Mouse (Mus musculus) heart, postnatal 10 days (tissue): Measurements from ENCODE around the gene Fam174b. TPM values are rescaled to one million over a fixed set of nuclear protein-coding genes. Genes with fewer than 3 reads are reported as not detected.

Experiments
- DNase-seq, 2 experiments: peaks; one replicate each; pipeline ENCODE4 v3.0.0; 2021
- intact Hi-C: fragments of 180-260 bp; cut with DNase I; formaldehyde crosslinking; loops from one replicate; pipeline ENCODE4 v1.15.1; 2025
- microRNA-seq, 2 experiments: library from miRNA; unstranded; fragments of <30 nt; microRNA quantifications; one replicate each; pipeline ENCODE4 v1.2.0; 2022
- total RNA-seq, 2 experiments: library from RNA; stranded (reverse); gene quantifications; 2 replicates each; pipeline ENCODE4 v1.2.3; 2021

The Fam174b gene
- total RNA-seq, 2 experiments from 2014 or later = 123 to 153 TPM

DNA sequence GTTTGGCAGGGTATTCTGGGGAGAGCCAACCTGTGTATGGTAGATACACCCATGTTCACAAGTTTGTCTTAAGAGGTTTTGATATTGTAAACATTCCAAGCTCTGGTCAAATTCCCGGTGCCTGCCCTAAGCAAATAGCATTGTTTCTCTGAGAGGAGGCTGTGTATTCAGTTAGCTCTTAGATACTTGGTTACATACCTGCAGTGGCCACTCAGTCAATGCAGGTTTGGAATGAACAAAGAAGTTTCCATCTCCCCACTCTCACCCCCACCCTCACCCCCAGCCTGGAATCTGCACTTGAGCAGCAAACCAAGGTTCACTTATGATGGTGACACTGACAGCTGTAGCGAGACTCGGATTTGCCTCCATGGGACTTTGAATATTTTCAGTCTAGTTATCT, 52.5 kb downstream of the Fam174b start:
- no peak for DNase-seq
- intact Hi-C loops = no loop called here

GRCm38 (mm10) chr7:73809261-73809660, 69.2 kb downstream of the Fam174b start:
- intact Hi-C loops = loop anchor here (1.0 to 2.0 kb wide), 2 partner anchors 36 to 155 kb away; no protein-coding TSS in a partner anchor
- DNase-seq = peak; percentile 40 to 56

GRCm38 (mm10) chr7:73811439-73811838, 71.3 kb downstream of the Fam174b start:
- intact Hi-C loops = no loop called here

GRCm38 (mm10) chr7:73812176-73812575, 72.1 kb downstream of the Fam174b start:
- intact Hi-C loops = no loop called here
- DNase-seq = no peak

More at GRCm38 (mm10) chr7:73811439-73811838, 71.3 kb downstream of the Fam174b start:
- no peak for DNase-seq

DNA sequence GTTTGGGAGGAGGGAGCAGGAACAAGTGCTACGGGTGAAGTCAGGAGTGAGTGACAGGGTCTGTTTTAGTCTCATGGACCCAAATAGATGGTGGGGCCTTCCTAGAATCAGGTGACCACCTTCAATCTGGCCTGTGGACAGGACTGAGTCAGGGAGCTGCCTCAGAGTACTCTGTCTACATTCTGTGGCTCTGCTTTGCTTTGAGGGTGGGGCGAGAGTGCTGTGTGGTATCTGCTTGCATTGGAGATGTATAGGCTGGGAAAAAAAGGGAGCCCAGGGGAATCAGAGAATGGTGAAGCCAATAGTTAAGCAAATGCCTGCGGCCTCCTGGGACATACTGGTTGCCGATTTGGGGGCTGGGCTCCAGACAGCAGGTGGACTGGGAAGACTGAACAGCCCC, 73.8 kb downstream of the Fam174b start:
- intact Hi-C loops = no loop called here

GRCm38 (mm10) chr7:73814454-73814853, 74.4 kb downstream of the Fam174b start:
- intact Hi-C loops = no loop called here
- no peak for DNase-seq

More for the DNA sequence above, 73.8 kb downstream of the Fam174b start:
- DNase-seq = no peak

- intact Hi-C loops = no loop called here
- DNase-seq = no peak
These were observed 76.3 kb downstream of the Fam174b start for GRCm38 (mm10) chr7:73816255-73816996.

GRCm38 (mm10) chr7:73819366-73819765, 79.3 kb downstream of the Fam174b start:
- intact Hi-C loops = no loop called here
- DNase-seq = no peak

Small RNA genes lying within 50 kb of the gene (microRNA-seq; reads per million reads assigned to microRNA genes)
- gene Mir7234 = 0 reads per million in 2 experiments

Other genes with a start within 250 kb of the Fam174b start
- 10 to 100 TPM; 62.3 to 63.3 TPM for gene Chd2, start 198.5 kb upstream of the Fam174b start, total RNA-seq